Mouse (Mus musculus): ENCODE measurements around the gene Ccdc34.

Ccdc34 gene

DNA sequence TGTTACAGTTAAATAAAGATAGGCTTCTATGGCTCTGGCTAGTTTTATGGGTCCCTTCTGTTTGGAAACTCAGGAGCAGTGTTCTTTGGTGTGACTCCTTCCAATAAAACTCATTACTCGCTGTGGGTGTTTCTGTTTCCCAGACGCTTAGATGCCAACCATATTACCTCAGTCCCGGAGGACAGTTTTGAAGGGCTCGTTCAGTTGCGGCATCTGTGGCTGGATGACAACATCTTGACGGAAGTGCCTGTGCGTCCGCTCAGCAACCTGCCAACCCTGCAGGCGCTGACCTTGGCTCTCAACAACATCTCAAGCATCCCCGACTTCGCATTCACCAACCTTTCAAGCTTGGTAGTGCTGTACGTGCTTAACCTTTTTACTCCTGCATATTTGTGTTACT lies 21.2 kb upstream of the Ccdc34 start:
- no peak for DNase-seq (ENCODE audit: low read depth)

DNA sequence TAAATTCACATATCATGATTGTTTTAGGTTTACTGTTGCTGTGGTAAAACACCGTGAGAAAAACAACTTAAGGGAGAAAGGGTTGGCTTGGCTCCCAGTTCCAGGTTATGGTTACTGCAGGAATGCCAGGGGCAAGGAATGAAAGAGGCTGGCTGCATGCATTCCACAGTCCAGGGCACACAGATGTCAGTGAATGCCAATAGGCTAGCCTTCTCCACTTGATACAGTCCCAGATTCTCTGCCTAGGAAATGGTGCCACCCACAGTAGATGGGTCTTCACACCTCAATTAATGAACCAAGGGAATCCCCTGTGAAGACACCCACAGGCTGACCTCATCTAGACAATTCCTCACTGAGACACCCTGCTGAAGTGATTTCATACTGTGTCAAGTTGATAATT lies 12.9 kb upstream of the Ccdc34 start:
- DNase-seq (ENCODE audit: low read depth), result no peak

DNA sequence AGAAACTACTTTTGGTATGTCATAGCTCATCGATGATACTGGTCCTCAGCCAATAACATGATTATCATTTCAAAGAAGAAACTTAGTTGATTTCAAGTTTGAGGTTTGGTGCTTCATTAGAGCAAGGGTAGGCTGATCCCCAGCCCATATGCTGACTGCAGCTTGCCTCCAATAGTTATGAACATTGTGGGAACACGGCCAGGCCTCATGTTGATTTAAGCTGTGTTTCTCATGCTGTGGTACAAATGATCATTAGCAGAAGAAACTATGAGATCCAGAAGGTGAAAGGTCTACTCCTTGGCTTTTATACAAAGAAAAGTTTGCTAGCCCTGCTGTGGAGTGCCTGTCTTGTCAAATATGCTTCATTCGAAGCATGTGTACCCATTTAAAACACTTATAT lies 12.5 kb upstream of the Ccdc34 start:
- no peak for DNase-seq (ENCODE audit: low read depth)

DNA sequence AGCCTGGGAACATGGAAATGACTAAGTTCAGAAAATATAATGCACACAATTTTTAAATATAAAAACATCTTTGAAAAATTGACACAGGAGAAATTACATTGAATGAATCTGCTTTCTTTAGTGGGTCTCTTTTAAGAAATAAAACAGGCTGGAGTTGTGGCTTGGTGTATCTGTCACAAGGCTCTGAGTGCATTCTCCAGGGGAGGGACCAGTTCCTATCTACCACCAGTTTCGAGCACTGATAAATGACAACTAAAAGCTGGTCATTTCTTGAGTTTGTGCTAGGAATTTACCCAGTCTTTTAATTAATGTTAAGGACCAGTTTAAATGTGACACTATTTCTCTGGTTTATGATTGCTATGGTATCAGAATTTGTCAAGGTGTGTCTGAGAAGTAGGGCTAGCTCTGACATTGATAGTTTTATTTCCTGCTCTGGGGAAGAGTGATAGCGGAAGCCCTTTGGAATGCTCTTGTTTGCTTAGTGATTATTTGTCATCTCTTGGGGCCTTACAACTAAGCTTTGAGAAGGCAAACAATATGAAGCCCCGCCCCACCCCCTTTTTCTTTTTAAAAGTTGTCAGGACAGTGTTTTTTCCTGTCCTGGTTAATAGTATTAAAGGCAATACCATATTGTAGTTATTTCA lies 11.9 kb upstream of the Ccdc34 start:
- DNase-seq (ENCODE audit: low read depth), result no peak

DNA sequence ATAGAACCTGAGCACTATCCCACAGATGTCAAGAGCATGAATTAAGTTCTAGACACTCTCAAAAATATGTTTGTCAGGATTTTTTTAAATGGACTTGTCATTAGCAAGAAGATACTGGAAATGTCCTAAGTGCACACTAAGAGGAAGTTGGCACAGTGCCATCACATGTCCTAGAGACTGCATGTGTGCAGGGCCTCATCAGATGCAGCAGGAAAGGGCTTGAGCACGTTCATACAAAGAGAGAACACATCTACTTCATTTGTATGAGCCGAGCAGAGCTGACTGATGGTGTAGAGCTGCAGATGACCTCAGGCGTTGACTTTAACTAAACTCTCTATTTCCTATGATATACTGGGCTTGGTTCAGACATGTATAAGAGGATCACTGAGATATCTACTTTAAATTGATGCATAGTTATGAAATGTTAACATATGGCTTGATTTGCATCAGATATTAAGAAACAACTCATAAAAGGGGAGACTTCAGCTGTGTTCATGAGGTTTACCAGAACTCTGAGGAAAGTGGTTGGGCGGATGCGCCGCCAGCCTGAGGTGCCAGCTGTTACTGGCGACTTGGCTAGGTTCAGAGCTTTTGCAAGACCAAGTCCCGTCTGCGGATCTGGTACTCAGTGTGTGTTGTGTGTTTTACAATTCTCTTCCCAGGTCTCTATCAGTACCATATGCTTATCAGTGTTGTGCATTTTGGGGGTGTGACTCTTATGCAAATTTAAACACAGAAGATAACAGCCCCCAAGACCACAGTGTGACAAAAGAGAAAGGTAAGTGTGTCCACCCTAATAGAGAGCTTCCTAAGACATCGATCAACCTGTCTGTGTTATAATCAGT lies 10.0 kb upstream of the Ccdc34 start:
- no peak for DNase-seq (ENCODE audit: low read depth)

DNA sequence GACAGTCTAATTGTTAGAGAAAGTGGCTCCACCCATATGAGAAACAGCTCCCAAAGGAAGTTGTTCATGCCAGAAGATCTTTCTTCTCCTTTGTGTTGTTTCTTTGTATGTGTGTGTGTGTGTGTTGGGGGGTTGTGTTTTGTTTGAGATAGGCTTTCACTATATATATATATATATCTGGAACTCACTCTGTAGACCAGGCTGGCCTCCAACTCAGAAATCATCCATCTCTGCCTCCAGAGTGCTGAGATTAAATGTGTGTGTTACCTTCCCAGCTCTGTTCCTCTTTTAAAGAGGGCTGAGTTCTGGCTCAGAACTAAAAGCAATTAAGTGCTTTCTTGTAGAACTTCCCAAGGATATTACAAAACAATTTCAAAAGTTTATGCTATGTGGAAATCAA lies 8.2 kb upstream of the Ccdc34 start:
- DNase-seq (ENCODE audit: low read depth), result no peak

DNA sequence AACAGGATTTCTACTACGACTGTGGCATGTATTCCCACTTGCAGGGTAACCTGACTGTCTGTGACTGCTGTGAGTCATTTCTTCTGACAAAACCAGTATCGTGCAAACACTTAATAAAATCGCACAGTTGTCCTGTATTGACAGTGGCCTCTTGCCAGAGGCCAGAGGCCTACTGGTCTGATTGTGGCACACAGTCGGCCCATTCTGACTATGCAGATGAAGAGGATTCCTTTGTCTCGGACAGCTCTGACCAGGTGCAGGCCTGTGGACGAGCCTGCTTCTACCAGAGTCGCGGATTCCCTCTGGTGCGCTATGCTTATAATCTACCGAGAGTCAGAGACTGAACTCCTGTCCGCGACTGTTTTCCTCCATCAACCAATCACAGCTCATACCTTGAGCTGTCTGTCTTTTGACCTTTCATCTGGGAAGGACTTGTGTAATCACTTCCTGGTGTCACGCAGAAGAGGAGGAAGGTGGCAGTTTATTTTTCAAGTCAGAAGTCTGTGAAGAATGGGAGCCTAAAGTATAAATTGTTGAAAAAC lies 5.4 kb upstream of the Ccdc34 start:
- DNase-seq (ENCODE audit: low read depth), result no peak

DNA sequence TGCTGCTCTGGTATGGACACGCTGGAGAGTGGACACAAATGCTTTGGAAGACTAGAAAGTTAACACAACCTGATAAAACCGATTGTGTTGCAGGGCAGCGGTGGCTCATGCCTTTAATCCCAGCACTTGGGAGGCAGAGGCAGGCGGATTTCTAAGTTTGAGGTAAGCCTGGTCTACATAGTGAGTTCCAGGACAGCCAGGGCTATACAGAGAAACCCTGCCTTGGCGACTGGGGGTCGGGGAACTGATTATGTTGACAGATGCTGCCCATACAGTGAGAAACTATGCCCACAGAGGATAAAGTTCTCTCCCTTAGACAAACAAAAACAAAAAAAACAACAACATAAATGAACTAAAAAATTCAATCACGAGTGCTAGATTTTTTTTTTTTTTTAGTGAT lies 530 bp upstream of the Ccdc34 start:
- DNase-seq (ENCODE audit: low read depth), result no peak

DNA sequence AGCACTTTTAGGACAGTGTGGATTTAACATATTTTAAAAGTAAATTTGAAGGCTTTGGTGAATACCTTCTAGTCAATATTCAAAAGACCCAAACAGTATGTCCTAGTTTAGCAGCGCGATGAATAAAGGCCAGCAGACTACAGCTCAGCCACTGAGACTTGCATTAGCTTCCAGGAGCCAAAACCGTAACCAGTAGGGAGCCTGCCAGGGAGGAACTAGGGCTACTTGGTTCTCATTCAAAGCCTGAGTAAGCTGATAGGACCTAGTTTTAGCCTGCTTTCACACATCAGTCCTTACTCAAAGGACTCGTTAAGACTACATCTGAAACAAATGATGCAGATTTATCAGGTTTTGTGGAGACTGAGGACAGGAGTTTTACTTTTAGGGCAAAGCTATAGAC lies 2.0 kb downstream of the Ccdc34 start:
- no peak for DNase-seq (ENCODE audit: low read depth)

DNA sequence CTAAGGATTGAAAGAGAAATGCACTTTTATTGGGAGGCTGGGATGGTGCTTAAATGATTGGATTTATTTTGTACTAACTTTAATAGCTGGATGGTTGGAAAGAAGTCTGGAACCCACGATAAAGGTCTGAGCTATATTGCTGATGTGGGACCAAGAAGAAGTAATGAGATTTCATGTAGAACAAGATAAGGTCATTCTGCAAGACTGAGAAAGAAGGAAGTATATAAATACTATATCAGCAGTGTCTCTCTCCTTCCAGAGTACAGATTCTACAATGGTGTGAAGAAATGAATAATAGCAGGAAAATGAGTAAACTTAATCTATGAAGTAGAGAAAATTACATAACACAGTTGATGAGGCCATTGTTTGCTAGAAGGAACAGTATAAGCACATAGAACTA lies 2.8 kb downstream of the Ccdc34 start:
- no peak for DNase-seq (ENCODE audit: low read depth)

DNA sequence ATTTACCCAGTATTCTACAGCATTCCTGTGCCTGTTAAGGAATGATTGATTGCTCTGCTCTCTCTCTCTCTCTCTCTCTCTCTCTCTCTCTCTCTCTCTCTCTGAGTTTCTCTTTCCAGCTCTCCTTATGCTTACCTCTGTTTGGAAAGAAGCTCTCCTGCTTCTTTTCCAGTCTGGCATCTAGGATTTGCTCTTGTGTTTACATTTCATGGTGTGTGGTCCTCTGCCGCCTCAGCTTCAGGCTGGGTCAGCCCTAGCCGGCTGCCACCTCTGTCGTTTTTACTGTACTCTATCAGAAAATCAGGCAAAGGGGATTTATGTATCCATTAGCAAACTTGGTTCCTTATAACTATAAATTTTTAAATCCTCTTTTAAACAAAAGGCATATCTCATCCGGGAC lies 18.6 kb downstream of the Ccdc34 start:
- no peak for DNase-seq (ENCODE audit: low read depth)

DNA sequence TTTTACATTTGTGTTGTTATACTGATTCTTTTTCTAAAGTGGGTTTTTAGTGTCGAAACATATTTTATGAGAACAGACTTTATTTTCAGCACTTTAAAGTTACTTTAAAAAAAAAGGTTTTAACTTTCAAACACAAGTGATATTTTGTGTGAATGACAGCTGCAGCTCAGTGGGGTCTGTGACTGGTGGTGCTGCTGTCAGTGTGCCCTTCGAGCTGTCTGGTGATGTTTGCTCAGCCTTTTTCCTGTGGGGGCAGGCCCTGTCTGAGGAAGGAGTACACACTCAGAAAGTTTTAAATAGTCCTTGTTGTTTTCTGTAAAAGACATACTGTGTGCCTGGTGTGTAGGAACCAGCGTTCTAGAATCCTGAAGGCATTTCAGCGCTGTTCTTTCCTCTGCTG lies 19.0 kb downstream of the Ccdc34 start:
- DNase-seq (ENCODE audit: low read depth), result no peak

DNA sequence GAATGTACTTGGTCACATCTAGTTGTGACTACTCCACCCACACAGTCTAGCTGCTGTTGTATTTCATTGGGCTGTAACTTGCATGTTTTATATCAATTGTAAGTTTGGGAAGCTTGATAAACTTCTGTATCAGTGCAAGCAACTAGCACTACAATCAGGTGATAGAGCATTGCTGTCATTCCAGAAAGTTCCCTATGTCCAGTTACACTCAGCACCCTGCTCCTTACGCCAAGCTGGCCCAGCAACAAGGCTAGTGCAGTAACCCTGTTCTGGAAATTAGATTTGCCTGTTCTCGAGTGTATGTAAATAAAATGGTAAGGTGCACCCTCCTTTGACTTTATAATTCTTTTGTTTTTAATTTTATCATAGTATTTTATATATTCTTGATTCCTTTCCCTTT lies 19.6 kb downstream of the Ccdc34 start:
- no peak for DNase-seq (ENCODE audit: low read depth)

DNA sequence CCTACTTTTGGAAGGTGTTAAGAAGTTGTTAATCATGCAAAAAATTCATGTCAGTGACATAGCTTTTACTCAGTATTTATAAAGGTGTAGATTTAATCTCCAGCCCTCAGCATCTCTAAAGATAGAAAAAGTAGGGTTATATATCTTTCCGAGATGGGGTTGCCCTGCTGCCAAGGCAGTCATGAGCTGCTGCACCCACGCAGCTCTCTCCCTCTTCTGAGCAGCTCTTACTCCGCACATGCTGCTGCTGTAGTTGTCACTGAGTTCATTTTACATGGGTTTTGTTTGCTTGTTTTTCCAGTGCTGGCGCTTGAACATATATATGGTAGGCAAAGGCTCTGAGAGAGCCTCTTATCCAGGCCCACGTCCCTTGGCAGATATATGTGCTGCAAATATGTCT lies 20.7 kb downstream of the Ccdc34 start:
- DNase-seq (ENCODE audit: low read depth), result no peak

DNA sequence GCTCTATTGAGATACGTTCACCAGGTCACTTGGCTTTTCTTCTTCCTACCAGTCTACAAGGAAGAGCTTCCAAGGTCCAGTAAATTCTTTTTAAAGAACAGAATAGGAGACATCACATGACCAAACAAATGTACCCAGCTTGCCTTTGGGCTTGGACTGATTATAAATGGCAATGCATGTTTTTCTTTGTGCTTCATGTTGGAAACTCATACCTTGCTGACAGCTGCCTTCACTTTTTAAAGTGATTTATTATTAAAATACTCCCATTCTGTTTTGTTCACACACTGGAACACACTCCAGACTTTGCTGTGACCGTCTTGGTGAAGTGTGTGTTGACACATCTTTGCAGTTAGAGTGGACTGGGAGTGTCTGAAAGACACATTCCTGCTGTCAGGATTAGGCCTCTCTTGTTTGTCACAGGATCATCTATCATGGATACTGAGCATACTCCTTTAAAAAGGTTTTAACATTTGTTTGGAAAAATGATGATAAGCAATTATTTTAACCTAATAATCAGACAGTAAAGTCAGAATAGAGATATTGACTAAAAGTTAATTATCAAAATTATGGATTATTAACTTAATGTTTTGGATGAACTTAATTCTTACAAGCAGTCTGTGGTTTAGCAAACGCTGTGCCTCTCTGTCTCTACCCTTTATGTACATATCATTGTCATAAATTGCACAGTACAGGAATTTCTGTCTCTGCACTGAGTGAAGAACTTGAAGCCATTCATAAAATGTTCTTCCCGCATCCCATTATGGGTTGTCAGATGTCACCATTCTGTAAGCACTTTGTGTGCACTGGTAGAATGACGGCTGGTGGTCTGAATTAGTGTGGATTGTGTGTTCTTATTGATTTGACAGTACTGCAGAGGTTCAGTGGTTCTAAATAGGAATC lies 25.5 kb downstream of the Ccdc34 start:
- no peak for DNase-seq (ENCODE audit: low read depth)

DNA sequence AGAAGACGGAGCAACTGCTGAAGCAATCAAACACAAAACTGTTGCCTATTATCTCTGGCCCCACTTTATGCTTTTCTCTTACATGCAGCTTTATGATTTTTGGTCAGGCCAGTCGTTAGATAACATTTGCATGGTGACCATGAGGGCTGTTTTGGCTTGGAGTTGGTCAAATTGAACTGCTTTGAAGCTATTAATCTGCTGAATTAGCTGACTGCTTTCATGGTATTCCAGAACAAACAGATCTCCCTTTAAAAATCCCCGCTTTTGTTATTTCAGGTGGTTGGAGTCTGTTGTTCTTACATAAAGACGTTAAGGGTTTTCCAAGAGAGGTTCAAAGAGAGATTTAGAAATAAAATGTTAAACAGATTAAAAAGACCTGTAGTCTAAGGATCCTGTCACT lies 40.8 kb downstream of the Ccdc34 start:
- DNase-seq (ENCODE audit: low read depth), result no peak

DNA sequence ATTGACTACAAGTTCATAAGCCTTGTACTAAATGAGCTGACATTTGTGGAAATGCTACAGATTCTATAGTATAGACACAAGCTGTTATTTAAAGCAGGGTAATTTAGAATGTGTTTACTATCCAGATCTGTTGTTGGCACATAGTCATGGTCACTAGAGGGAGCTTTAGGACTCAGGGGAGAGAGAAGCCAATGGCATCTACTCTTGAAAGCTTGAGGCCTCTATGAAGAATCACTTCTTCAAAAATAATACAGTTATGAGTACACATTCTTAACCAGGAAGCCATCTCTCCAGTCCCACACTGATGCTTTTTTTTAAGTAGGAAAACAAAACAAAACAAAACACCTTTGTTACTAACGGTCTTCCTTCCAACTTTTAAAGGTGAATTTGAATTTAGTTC lies 45.5 kb downstream of the Ccdc34 start:
- DNase-seq (ENCODE audit: low read depth), result no peak

DNA sequence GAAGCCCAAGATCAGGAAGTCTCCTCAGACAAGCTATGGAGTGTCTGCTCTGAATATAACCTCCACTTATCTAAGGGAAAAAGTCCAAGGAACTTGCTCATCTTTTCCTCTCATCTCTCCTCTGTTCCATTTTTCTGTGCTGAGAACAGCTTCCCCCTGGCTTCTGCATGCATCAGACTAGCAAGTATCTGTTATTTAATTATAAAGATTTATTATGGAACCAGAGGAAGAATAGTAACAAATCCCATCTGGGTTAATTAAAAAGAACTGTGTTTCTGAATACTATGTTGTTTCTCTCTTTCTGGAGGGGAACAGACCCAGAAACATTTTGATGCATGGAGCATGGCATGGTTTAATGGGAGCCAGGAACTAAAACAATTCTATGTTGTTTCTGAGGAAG lies 51.3 kb downstream of the Ccdc34 start:
- no peak for DNase-seq (ENCODE audit: low read depth)

DNA sequence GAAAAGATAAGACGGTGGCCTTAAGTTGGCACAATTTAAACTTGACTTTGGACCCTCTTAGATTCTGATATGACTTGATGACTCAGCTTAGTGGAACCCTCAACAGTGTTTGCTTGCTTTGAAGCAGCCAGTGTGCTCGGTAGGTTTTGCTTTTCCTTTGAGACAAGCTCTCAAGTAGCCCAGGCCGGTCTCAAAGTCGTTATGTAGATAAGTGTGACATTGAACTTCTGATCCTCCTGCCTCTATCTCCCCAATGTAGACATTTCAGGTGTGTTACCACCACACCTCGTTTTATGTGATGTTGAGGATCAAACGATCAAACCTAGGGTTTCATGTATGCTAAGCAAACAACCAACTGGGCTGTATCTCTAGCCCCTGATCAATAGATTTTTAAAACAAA lies 55.4 kb downstream of the Ccdc34 start:
- DNase-seq (ENCODE audit: low read depth), result no peak

DNA sequence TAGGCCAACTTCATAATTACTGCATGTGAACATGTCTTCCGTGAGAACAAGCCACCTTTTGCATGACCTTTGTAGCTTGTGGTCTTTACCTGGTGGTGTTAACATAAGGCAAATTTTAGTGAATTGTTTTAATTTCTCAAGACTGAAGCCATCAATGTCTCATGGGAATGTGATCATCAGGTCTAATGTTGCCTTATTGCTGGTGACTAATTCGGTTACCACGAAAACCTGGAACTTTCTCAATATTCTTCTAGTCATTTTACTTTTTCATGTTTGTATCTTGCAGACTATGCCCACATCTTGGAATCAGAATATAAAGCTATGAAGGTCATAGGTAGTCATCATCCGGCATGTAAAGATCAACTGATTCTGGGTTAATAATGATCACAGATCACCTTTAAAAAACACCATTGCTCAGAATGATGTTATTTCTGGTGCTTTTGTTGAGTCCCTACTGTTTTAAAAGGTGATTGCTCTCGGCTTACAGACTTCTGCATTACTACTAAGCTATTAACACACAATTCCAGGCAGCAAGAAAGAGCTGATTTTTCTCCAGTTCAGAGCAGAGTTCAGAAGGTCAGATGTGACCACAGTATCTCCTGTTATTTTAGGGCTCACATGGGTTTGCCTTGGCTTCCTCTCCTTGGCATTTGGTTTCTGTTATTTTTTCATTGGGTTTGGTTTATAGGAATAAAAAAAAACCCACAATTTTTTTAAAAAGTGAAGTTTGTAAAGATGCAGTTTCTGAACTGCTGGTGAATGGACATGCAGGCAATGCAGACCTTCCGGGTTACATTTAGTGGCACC lies 57.2 kb downstream of the Ccdc34 start:
- no peak for DNase-seq (ENCODE audit: low read depth)

DNA sequence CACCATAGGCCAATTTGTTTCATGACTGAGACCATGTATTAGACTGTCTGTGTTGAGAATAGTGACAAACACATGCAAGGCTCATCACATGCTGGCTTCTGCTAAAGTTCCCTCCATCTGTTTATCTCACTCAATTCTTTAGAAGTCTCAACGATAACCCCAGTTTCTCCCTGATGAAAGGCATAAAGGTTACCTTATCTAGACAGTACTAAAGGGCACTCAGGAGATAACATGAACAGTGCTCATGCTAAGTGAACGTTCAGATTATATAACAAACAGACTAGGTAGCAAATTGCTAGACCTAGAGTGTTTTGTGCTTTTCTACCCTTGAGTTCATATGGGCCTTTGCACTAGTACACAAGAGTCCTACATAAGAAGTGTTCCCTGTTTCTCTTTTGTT lies 59.6 kb downstream of the Ccdc34 start:
- DNase-seq (ENCODE audit: low read depth), result no peak

DNA sequence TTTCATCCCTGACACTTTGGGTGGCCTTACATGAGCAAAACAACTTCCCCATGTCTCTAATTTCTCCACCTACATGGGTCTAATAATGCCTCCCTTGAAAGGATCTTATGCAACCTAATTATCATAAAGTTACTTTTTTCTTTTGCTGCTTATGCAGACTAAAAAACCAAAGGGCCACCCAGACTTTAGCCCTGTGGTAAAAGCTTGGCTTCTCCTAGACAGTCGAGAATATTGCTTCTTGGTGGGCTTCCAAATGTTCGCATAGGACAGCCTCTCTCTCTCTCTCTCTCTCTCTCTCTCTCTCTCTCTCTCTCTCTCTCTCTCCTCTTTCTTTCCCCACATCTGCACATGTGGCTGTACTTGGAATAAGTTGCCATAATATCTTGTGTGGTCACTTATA lies 60.0 kb downstream of the Ccdc34 start:
- no peak for DNase-seq (ENCODE audit: low read depth)

Data from induced T-regulatory cell, adult 2 months (primary cell).